20 mouse cellular contexts compared by ENCODE assay signal in the genomic region with DNA sequence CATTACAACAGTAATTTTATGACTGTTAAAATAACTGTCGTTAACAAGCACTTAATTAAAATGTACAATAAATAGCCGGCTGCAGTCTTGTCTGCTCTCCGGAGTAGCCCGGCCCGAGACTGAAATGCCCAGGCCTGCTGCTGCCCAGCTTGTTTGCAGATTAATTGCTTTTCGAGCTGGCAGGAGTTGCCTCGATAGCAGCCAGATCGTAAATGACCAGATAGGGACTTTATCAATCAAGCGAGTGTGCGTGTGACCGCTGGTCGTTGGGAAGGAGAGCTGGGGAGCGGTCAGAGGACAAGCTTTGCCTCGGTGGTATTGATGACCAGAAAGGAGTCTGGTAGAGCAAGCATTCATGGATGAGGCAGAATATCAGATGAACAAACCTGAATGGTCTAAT. TPM values are rescaled to one million over a fixed set of nuclear protein-coding genes. Genes with fewer than 3 reads are reported as not detected.
"Had no signal": no experiment of that assay in that cellular context is flagged by ENCODE, and none has a peak within 500 bp of the region (broad histone marks: within the 10 kb centered on the region; RNA-seq: fewer than 3 reads in every experiment).

No protein-coding gene starts in this region.

- H3K4me3 ChIP-seq: limb, embryonic 12.5 days; limb, embryonic 15.5 days; myocyte; neural tube, embryonic 12.5 days; neural tube, embryonic 15.5 days had no signal

- H3K36me3 ChIP-seq: limb, embryonic 12.5 days; limb, embryonic 15.5 days; neural tube, embryonic 12.5 days; neural tube, embryonic 15.5 days had no signal

- DNase-seq: kidney, adult 18-20 months; kidney, adult 9 months; kidney, postnatal 14 days; kidney, postnatal 4 days; left cerebral cortex, postnatal 4 days; liver, postnatal 0 days; lung, postnatal 14 days; thymus, adult 18-20 months; thymus, postnatal 36 days had no signal

- ATAC-seq: intestine, embryonic 16.5 days; liver, postnatal 0 days had no signal

- H3K4me2 ChIP-seq: limb, embryonic 12.5 days; limb, embryonic 15.5 days; liver, embryonic 11.5 days; neural tube, embryonic 12.5 days; neural tube, embryonic 15.5 days had no signal

- H3K9ac ChIP-seq: limb, embryonic 12.5 days; limb, embryonic 15.5 days; liver, embryonic 14.5 days; liver, postnatal 0 days; neural tube, embryonic 12.5 days; neural tube, embryonic 15.5 days had no signal

- H3K9me3 ChIP-seq: limb, embryonic 12.5 days; limb, embryonic 15.5 days; neural tube, embryonic 12.5 days; neural tube, embryonic 15.5 days had no signal

- H3K4me1 ChIP-seq: limb, embryonic 15.5 days had no signal

- H3K27ac ChIP-seq: limb, embryonic 12.5 days; limb, embryonic 15.5 days; liver, embryonic 14.5 days; neural tube, embryonic 12.5 days; neural tube, embryonic 15.5 days had no signal

RNA-seq across cellular contexts. Expression of a gene that starts 25.8 kb away (rescaled TPM):
- total RNA-seq: megakaryocyte progenitor cell, adult 5-6 weeks; megakaryocyte-erythroid progenitor cell, adult 5-6 weeks; monocyte, adult 5-6 weeks had no signal
- polyA plus RNA-seq: liver, postnatal 0 days had no signal
